Mouse (Mus musculus): Measurements from ENCODE around the gene Gm5916. TPM values are rescaled to one million over a fixed set of nuclear protein-coding genes. Genes with fewer than 3 reads are reported as not detected.

Gm5916 gene
- not detected in 2 replicates for total RNA-seq (2015)
- not detected in 2 replicates for total RNA-seq (2017)

GRCm38 (mm10) chr9:36128679-36129078 is at the start of gene Gm5916:
Gm5916 (minus strand) TSS chr9:36128779.
- no peak for ATAC-seq (replicated peaks; ENCODE audit: poor library complexity)

Other genes starting within 250 kb of the Gm5916 start
- not detected in 2 replicates for gene 9230113P08Rik, start 220.4 kb downstream of the Gm5916 start, total RNA-seq (2015)
- not detected in 2 replicates for gene 9230113P08Rik, start 220.4 kb downstream of the Gm5916 start, total RNA-seq (2017)